ENCODE assay signal across 28 mouse cellular contexts in the genomic region with DNA sequence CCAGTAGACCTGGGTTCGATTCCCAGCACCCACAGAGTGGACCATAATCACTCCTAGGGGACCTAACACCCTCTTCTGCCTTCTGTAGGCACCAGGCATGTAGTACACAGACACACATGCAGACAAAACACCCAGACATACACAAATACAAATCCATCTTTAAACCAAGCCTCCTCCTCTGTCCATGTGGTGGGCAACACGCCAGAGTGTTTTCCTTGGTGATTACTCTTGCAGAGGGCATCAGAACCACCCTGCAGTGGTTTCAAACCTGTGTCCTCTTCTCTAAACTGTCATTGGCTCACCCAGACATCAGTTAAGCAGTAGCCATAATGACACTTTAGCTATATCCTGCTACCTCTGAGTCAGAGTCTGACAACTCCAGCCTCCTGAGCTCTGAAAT. TPM values are rescaled to one million over a fixed set of nuclear protein-coding genes. Genes with fewer than 3 reads are reported as not detected.
DNase-seq lines count a peak whose midpoint lies in the region; TF ChIP-seq lines count a peak whose summit lies in the region.
"Had no signal": no experiment of that assay in that cellular context is flagged by ENCODE, and none has a peak within 500 bp of the region (broad histone marks: within the 10 kb centered on the region; RNA-seq: fewer than 3 reads in every experiment).

No protein-coding gene starts in this region.

- no peak for TF ChIP-seq POLR2A in embryonic fibroblast, embryonic 13.5 days (IDR thresholded peaks at IDR 0.05; ENCODE audit: low read depth, low read length)

- H3K9me3 ChIP-seq in forebrain, embryonic 10.5 days = no peaks in the 10 kb centered on the region
- H3K9me3 ChIP-seq: embryonic facial prominence, embryonic 10.5 days; embryonic facial prominence, embryonic 13.5 days; G1E; heart, embryonic 15.5 days; hindbrain, embryonic 10.5 days; intestine, embryonic 15.5 days had no signal

- no peak for TF ChIP-seq CTCF in gastrocnemius, adult 2 months (IDR thresholded peaks at IDR 0.05)
- TF ChIP-seq CTCF in embryonic fibroblast, embryonic 13.5 days (IDR thresholded peaks at IDR 0.05; ENCODE audit: borderline replicate concordance, insufficient read depth, low read length) = no peak

- DNase-seq in adrenal gland, adult 2 months = peak; percentile 33
- DNase-seq in adrenal gland, postnatal 4 days (ENCODE audit: low spot score in 2 of 2) = no peak
- peak; percentile 16 for DNase-seq in gastrocnemius, adult 2 months
- DNase-seq in gastrocnemius, postnatal 10 days = no peak
- peak; percentile 49 for DNase-seq in 3T3-L1 (ENCODE audit: low read depth, low spot score)
- no peak for DNase-seq in forebrain, embryonic 10.5 days (ENCODE audit: extremely low spot score, low spot score)
- DNase-seq: B cell, adult 2 months; cerebellum, adult 11-12 months; cerebellum, adult 8-10 months; cerebellum, postnatal 10 days; cerebellum, postnatal 36 days; embryo, embryonic 11 days; forebrain, postnatal 0 days; gastrocnemius, postnatal 36 days; heart, adult 2 months; heart, postnatal 36 days; kidney, adult 11 months had no signal

- no peak overlapping the region for H3K4me3 ChIP-seq in gastrocnemius, adult 2 months
- no peak overlapping the region for H3K4me3 ChIP-seq in embryonic fibroblast, embryonic 13.5 days (ENCODE audit: insufficient read depth, low read length)
- no peak overlapping the region for H3K4me3 ChIP-seq in forebrain, embryonic 10.5 days
- H3K4me3 ChIP-seq: embryonic facial prominence, embryonic 10.5 days; embryonic facial prominence, embryonic 13.5 days; heart, adult 2 months; heart, embryonic 12.5 days; heart, embryonic 15.5 days; hindbrain, embryonic 10.5 days; hindbrain, embryonic 13.5 days; intestine, embryonic 15.5 days had no signal

- H3K27me3 ChIP-seq in forebrain, embryonic 10.5 days (ENCODE audit: poor library complexity, severe bottlenecking) = 0 out of 2 replicates have a peak, but pooled peaks cover 4% of the 10 kb centered on the region
- H3K27me3 ChIP-seq: embryonic facial prominence, embryonic 13.5 days; heart, embryonic 12.5 days; heart, embryonic 15.5 days; intestine, embryonic 15.5 days; Patski had no signal

- intact Hi-C loops in gastrocnemius, adult 2 months (cut with DNase I) = no loop called here

- peaks cover 31% of the 10 kb centered on the region for H3K4me1 ChIP-seq in embryonic fibroblast, embryonic 13.5 days (ENCODE audit: control insufficient read depth, insufficient read depth, low read length)
- H3K4me1 ChIP-seq in forebrain, embryonic 10.5 days = peaks cover 18% of the 10 kb centered on the region

- H3K36me3 ChIP-seq in forebrain, embryonic 10.5 days (replicated peaks) = no peaks in the 10 kb centered on the region
- H3K36me3 ChIP-seq: embryonic facial prominence, embryonic 10.5 days; embryonic facial prominence, embryonic 13.5 days; G1E; heart, embryonic 12.5 days; heart, embryonic 15.5 days; hindbrain, embryonic 10.5 days; hindbrain, embryonic 13.5 days; intestine, embryonic 15.5 days had no signal

- 79% methylated on average over 2 of the region's 2 CpGs for WGBS in forebrain, embryonic 10.5 days

- H3K27ac ChIP-seq in gastrocnemius, adult 2 months = no peak overlapping the region
- peak overlapping the region; percentile 96; the same call in 1 of the 2 replicates for H3K27ac ChIP-seq in embryonic fibroblast, embryonic 13.5 days (ENCODE audit: insufficient read depth, low read length)
- no peak overlapping the region for H3K27ac ChIP-seq in forebrain, embryonic 10.5 days
- H3K27ac ChIP-seq: embryonic facial prominence, embryonic 10.5 days; embryonic facial prominence, embryonic 13.5 days; heart, adult 2 months; hindbrain, embryonic 10.5 days; hindbrain, embryonic 13.5 days; intestine, embryonic 15.5 days had no signal

RNA-seq across cellular contexts. Expression of a gene that starts 24.2 kb away (rescaled TPM):
- total RNA-seq in adrenal gland, adult 2 months (2021) = 100 to 1,000 TPM in 1 of 2 experiments, 10 to 100 TPM in 1; 63.6 to 105 TPM
- polyA plus RNA-seq in adrenal gland, adult 2 months (2012; rRNA removed) = 66.9 and 71.9 TPM in 2 replicates
- total RNA-seq in adrenal gland, postnatal 4 days (2021) = 10 to 100 TPM; 58.1 to 65.3 TPM
- total RNA-seq in gastrocnemius, adult 2 months (2021) = 10 to 100 TPM; 44.2 to 55.4 TPM
- total RNA-seq in gastrocnemius, postnatal 10 days (2021) = 10 to 100 TPM; 55.0 to 69.1 TPM
- polyA plus RNA-seq in embryonic fibroblast, embryonic 13.5 days (2011; ENCODE audit: insufficient read length, low read depth, missing spikeins) = 15.8 and 33.1 TPM in 2 replicates
- 6.3 and 7.2 TPM in 2 replicates for polyA plus RNA-seq in forebrain, embryonic 10.5 days (2016; fragmentation: Nextera tagmentation; extraction: Ambion mirVana)

RNA-seq across cellular contexts. Expression of a gene that starts 58.6 kb away (rescaled TPM):
- 1 to 10 TPM; 1.4 to 4.1 TPM for total RNA-seq in adrenal gland, adult 2 months (2021)
- polyA plus RNA-seq in adrenal gland, adult 2 months (2012; rRNA removed) = 3.1 and 6.5 TPM in 2 replicates
- 1 to 10 TPM; 5.1 to 6.1 TPM for total RNA-seq in adrenal gland, postnatal 4 days (2021)
- 1 to 10 TPM; 1.2 to 2.2 TPM for total RNA-seq in gastrocnemius, adult 2 months (2021)
- total RNA-seq in gastrocnemius, postnatal 10 days (2021) = 1 to 10 TPM; 4.2 to 4.7 TPM
- 0.17 and 0.61 TPM in 2 replicates for polyA plus RNA-seq in embryonic fibroblast, embryonic 13.5 days (2011; ENCODE audit: insufficient read length, low read depth, missing spikeins)
- 2.3 and 3.1 TPM in 2 replicates for polyA plus RNA-seq in forebrain, embryonic 10.5 days (2016; fragmentation: Nextera tagmentation; extraction: Ambion mirVana)
- total RNA-seq: granulocyte monocyte progenitor cell, adult 5-6 weeks had no signal
- polyA plus RNA-seq: G1E had no signal

Comparison
In these comparisons a context has a peak if more than half of its experiments do, and no peak if none do; other contexts are left out.
1. DNase-seq: peak in adrenal gland, adult 2 months (single experiment), gastrocnemius, adult 2 months (single experiment) and 3T3-L1 (single experiment); none in adrenal gland, postnatal 4 days (0 of 2), gastrocnemius, postnatal 10 days (single experiment) and forebrain, embryonic 10.5 days (single experiment).